Mouse (Mus musculus) liver, adult 2 months (tissue): ENCODE results near the gene Cyp1a2. TPM values are rescaled to one million over a fixed set of nuclear protein-coding genes. Genes with fewer than 3 reads are reported as not detected.

ENCODE experiments used
- DNase-seq: peaks from one replicate; pipeline ENCODE4 v3.0.0-alpha.2; 2011; ENCODE audit warnings: low read depth, low spot score; ENCODE audit errors: extremely low read depth
- H3K27ac ChIP-seq: fragments of 200-500 bp; replicated peaks from 2 replicates; pipeline ENCODE4 v1.5.1; 2012; ENCODE audit warnings: low read depth, mild to moderate bottlenecking, control low read depth, inconsistent platforms, low read length; ENCODE audit not compliant: insufficient read depth
- H3K27me3 ChIP-seq: fragments of 200-500 bp; 2 replicates; pipeline ENCODE4 v1.6.1; 2012; ENCODE audit warnings: mild to moderate bottlenecking, moderate library complexity, low read length, inconsistent platforms; ENCODE audit not compliant: control insufficient read depth, insufficient read depth
- H3K36me3 ChIP-seq: fragments of 200-500 bp; 2 replicates; pipeline ENCODE4 v1.6.1; 2012; ENCODE audit warnings: low read length, inconsistent platforms; ENCODE audit not compliant: control insufficient read depth, insufficient read depth
- H3K4me1 ChIP-seq: fragments of 200-500 bp; 2 replicates; pipeline ENCODE4 v1.6.1; 2011; ENCODE audit warnings: low read length; ENCODE audit not compliant: control insufficient read depth, insufficient read depth
- H3K4me3 ChIP-seq: fragments of 200-500 bp; 2 replicates; pipeline ENCODE4 v1.5.1; 2011; ENCODE audit warnings: low read depth, mild to moderate bottlenecking, control low read depth, low read length, moderate library complexity; ENCODE audit not compliant: insufficient read depth
- H3K79me2 ChIP-seq: fragments of 200-500 bp; 2 replicates; pipeline ENCODE4 v1.6.1; 2012; ENCODE audit warnings: inconsistent platforms, mild to moderate bottlenecking, low read length, moderate library complexity; ENCODE audit not compliant: control insufficient read depth, insufficient read depth
- H3K9ac ChIP-seq: fragments of 200-500 bp; 2 replicates; pipeline ENCODE4 v1.6.1; 2012; ENCODE audit warnings: low read depth, mild to moderate bottlenecking, control low read depth, inconsistent platforms, low read length
- CTCF ChIP-seq: fragments of 200-500 bp; IDR thresholded peaks from 2 replicates; pipeline ENCODE4 v1.5.1; 2011; ENCODE audit warnings: low read depth, low read length, control low read depth
- POLR2A ChIP-seq: fragments of 200-500 bp; IDR thresholded peaks from 2 replicates; pipeline ENCODE4 v1.6.1; 2011; ENCODE audit warnings: low read length, control low read depth; ENCODE audit not compliant: insufficient read depth; ENCODE audit errors: extremely low read depth
- WGBS: fragments of 180-500 bp; shearing (Covaris S2); methylation state at CpG from one replicate; pipeline ENCODE4 v1.1.7; 2018; 5-methylcytosine and 5-hydroxymethylcytosine counted together
- polyA plus RNA-seq: library from polyadenylated mRNA; depleted of rRNA; stranded (reverse); fragments of >200 nt; gene quantifications from 2 replicates; pipeline ENCODE4 v1.2.3, GENCODE M21; 2012
- total RNA-seq: library from RNA; depleted of rRNA; stranded (reverse); fragments of >200 nt; gene quantifications from 2 replicates; pipeline ENCODE4 v1.2.3, GENCODE M21; 2014

Gene Cyp1a2
- total and polyA plus RNA-seq, 2 experiments: 621 to 954 TPM

DNA sequence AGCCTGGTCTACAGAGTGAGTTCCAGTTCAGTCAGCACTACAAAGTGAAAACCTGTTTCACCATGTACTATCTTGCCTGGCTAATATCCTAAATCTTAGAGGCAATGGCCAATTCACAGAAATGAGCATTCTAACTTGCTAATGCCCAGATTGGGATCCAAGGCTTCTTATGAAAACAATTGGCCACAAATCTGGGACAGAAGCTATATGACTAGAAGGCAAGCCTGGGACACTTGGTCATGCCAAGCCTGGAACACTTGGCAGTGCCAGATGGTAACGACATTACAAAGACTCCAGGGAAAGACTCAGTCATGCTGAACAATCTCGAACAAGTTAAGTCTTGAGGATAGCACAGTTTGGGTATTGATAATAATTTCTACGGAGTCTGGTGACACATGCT, 23.0 kb upstream of the Cyp1a2 start:
- no peak for DNase-seq
- WGBS: 96% methylated on average over 3 of the region's 3 CpGs
- no peaks in the 10 kb centered on the region for H3K27me3 ChIP-seq
- no peak overlapping the region for H3K27ac ChIP-seq
- no peak overlapping the region for H3K4me3 ChIP-seq
- H3K79me2 ChIP-seq: peaks cover 6% of the 10 kb centered on the region; the same call in 1 of the 2 replicates
- no peak overlapping the region for H3K9ac ChIP-seq
- no peaks in the 10 kb centered on the region for H3K36me3 ChIP-seq
- TF ChIP-seq POLR2A (no peak), CTCF (no peak)
- H3K4me1 ChIP-seq: peaks cover 4% of the 10 kb centered on the region; the same call in 1 of the 2 replicates

- WGBS: 93% methylated on average over 1 of the region's 1 CpGs
- H3K36me3 ChIP-seq: no peaks in the 10 kb centered on the region
- no peak overlapping the region for H3K4me3 ChIP-seq
- no peak overlapping the region for H3K9ac ChIP-seq
- H3K27me3 ChIP-seq: no peaks in the 10 kb centered on the region
- H3K4me1 ChIP-seq: peaks cover 7% of the 10 kb centered on the region
- peak; percentile 72 for DNase-seq
- H3K79me2 ChIP-seq: no peaks in the 10 kb centered on the region
- H3K27ac ChIP-seq: no peak overlapping the region
- TF ChIP-seq POLR2A: no peak
- TF ChIP-seq CTCF: no peak
Observed at GRCm38 (mm10) chr9:57698466-57699150, 15.1 kb upstream of the Cyp1a2 start.

DNA sequence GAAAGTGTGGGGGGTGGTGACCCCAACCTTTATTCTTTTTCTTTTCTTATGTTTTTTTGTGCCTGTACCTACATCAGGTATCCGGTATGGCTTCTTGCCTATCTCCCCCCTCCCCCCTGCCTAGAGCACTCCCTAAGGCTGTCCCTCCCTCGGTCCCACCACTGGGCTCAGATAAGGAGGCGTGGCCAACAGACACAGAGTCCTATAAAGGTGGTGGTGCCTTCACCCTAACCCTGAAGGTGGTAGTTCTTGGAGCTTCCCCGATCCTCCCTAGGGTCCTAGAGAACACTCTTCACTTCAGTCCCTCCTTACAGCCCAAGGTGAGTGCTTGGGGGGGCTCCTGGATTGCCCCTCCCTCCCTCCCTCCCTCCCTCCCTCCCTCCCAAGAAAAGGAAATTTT, 13.9 kb upstream of the Cyp1a2 start:
- WGBS: 68% methylated on average over 4 of the region's 4 CpGs

GRCm38 (mm10) chr9:57696380-57697285, 13.1 kb upstream of the Cyp1a2 start:
- Histone ChIP-seq H3K79me2 (no peaks in the 10 kb centered on the region), H3K27me3 (no peaks in the 10 kb centered on the region), H3K27ac (peak overlapping the region; percentile 12), H3K4me3 (peak overlapping the region; percentile 46; the same call in 1 of the 2 replicates), H3K9ac (peak overlapping the region; percentile 64), H3K36me3 (no peaks in the 10 kb centered on the region), H3K4me1 (peaks cover 7% of the 10 kb centered on the region)
- WGBS: 5% methylated on average over 42 of the region's 42 CpGs
- DNase-seq: peak; percentile 76
- TF ChIP-seq CTCF: 0 out of 2 replicates have a peak, but pooled peaks have one; percentile 7
- TF ChIP-seq POLR2A: no peak

More for the DNA sequence above, 13.9 kb upstream of the Cyp1a2 start:
- H3K27ac ChIP-seq: no peak overlapping the region
- H3K79me2 ChIP-seq: no peaks in the 10 kb centered on the region
- no peak for TF ChIP-seq CTCF
- no peak for TF ChIP-seq POLR2A
- no peak for DNase-seq
- no peaks in the 10 kb centered on the region for H3K36me3 ChIP-seq
- H3K27me3 ChIP-seq: no peaks in the 10 kb centered on the region
- H3K4me3 ChIP-seq: no peak overlapping the region
- peaks cover 7% of the 10 kb centered on the region for H3K4me1 ChIP-seq
- no peak overlapping the region for H3K9ac ChIP-seq

DNA sequence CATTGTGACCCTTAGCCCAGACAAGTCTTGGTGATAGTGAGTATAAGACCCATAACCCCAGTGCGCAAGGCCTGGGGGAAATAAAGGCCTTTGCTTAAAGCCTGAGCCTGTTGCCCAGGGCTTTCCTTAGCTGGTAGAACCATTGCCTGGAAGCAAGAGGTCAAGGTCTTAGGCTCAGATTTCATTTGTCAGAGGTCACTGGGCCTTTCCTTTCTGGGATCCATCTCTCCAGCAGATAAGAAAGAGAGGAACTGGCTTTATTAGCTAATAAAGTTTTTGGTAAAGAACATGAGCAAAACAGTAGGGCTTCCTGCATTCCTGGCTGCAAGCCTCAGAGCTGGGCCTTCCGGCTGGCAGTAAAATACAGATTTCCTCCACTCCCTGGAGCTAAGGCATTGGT, 10.6 kb upstream of the Cyp1a2 start:
- Histone ChIP-seq H3K4me1 (peaks cover 7% of the 10 kb centered on the region), H3K4me3 (no peak overlapping the region), H3K27ac (0 out of 2 replicates have a peak overlapping the region, but pooled peaks have one; percentile 10), H3K9ac (no peak overlapping the region), H3K36me3 (no peaks in the 10 kb centered on the region), H3K27me3 (no peaks in the 10 kb centered on the region), H3K79me2 (no peaks in the 10 kb centered on the region)
- TF ChIP-seq POLR2A: no peak
- TF ChIP-seq CTCF: no peak
- WGBS: 67% methylated on average over 2 of the region's 2 CpGs
- DNase-seq: peak; percentile 60
